Mouse (Mus musculus) testis, adult 2 months (tissue): ENCODE data around the gene Them4.

Experiments
- CTCF ChIP-seq: fragments of 200-500 bp; IDR thresholded peaks from 2 replicates; pipeline ENCODE4 v1.5.1; 2012; ENCODE audit warnings: low read depth, mild to moderate bottlenecking, inconsistent platforms, low read length, moderate library complexity; ENCODE audit not compliant: control insufficient read depth, insufficient read depth, insufficient replicate concordance
- POLR2A ChIP-seq: fragments of 200-500 bp; IDR thresholded peaks from 2 replicates; pipeline ENCODE4 v1.6.1; 2012; ENCODE audit warnings: low read depth, mild to moderate bottlenecking, inconsistent platforms, low read length, moderate library complexity; ENCODE audit not compliant: control insufficient read depth

GRCm38 (mm10) chr3:94367511-94367910 is 57.6 kb downstream of the Them4 start:
- TF ChIP-seq CTCF (no peak), POLR2A (no peak)
